Mouse (Mus musculus): ENCODE data around the gene Gm3045. TPM values are rescaled to one million over a fixed set of nuclear protein-coding genes. Genes with fewer than 3 reads are reported as not detected.

Gene Gm3045
- total and polyA plus RNA-seq, 3 experiments: not detected

GRCm38 (mm10) chr13:56458001-56458400 is 31.6 kb downstream of the Gm3045 start:
- DNase-seq (ENCODE audit: extremely low read depth): no peak
- no peak overlapping the region for H3K9ac ChIP-seq (ENCODE audit: insufficient read depth, low read depth)
- no peaks in the 10 kb centered on the region for H3K4me1 ChIP-seq (ENCODE audit: control insufficient read depth in 1 of 2, insufficient read depth in 2 of 2)
- no peak overlapping the region for H3K27ac ChIP-seq (ENCODE audit: insufficient read depth, low read depth)
- dilution Hi-C loops (cut with MboI; ENCODE audit: extremely low pct_ligation_motif_present, extremely low pct_unique_long_range_greater_than_20kb, low sequenced_read_pairs): no loop called here
- H3K4me3 ChIP-seq (replicated peaks in 1 of 3; ENCODE audit: low read depth in 2 of 3, low read length in 2 of 3, poor library complexity in 1 of 3): no peak overlapping the region
- H3K79me2 ChIP-seq (replicated peaks; ENCODE audit: control insufficient read depth, extremely low read depth, insufficient read depth, poor library complexity, severe bottlenecking): no peaks in the 10 kb centered on the region
- peaks cover 88% of the 10 kb centered on the region for H3K27me3 ChIP-seq (replicated peaks)
- no peak for TF ChIP-seq TCF12 (IDR thresholded peaks at IDR 0.05; ENCODE audit: low read depth, low read length)
- no peak for TF ChIP-seq ZMIZ1 (IDR thresholded peaks at IDR 0.05; ENCODE audit: low read depth, low read length)
- TF ChIP-seq RCOR1 (conservative IDR thresholded peaks at IDR 0.05; ENCODE audit: low read depth, low read length): no peak
- no peak for TF ChIP-seq MAFK (IDR thresholded peaks at IDR 0.05; ENCODE audit: insufficient replicate concordance, low read length)
- H3K36me3 ChIP-seq (replicated peaks in 1 of 2; ENCODE audit: control insufficient read depth in 1 of 2, insufficient read depth in 1 of 2, low read length in 1 of 2): no peaks in the 10 kb centered on the region
- no peaks in the 10 kb centered on the region for H3K9me3 ChIP-seq (replicated peaks; ENCODE audit: low read length)
- in situ Hi-C loops (cut with MboI; ENCODE audit: low pct_ligation_motif_present, low pct_unique_long_range_greater_than_20kb, low sequenced_read_pairs): no loop called here
- no peak overlapping the region for H3K4me2 ChIP-seq (ENCODE audit: insufficient read depth, low read depth, poor library complexity, severe bottlenecking)

- no peaks in the 10 kb centered on the region for H3K9me3 ChIP-seq (replicated peaks; ENCODE audit: low read length)
- in situ Hi-C loops (cut with MboI; ENCODE audit: low pct_ligation_motif_present, low pct_unique_long_range_greater_than_20kb, low sequenced_read_pairs): no loop called here
- H3K4me3 ChIP-seq (replicated peaks in 1 of 3; ENCODE audit: low read depth in 2 of 3, low read length in 2 of 3, poor library complexity in 1 of 3): no peak overlapping the region
- TF ChIP-seq RAD21 (IDR thresholded peaks at IDR 0.05; ENCODE audit: low read depth, low read length): no peak
- no peak for TF ChIP-seq JUN (IDR thresholded peaks at IDR 0.05; ENCODE audit: insufficient read depth, low read depth, low read length)
- no peak for TF ChIP-seq RCOR1 (conservative IDR thresholded peaks at IDR 0.05; ENCODE audit: low read depth, low read length)
- no peak for TF ChIP-seq ETS1 (conservative IDR thresholded peaks at IDR 0.05; ENCODE audit: low read depth, low read length)
- TF ChIP-seq GABPA (IDR thresholded peaks at IDR 0.05; ENCODE audit: insufficient replicate concordance, low read depth, low read length): no peak
- TF ChIP-seq ZMIZ1 (IDR thresholded peaks at IDR 0.05; ENCODE audit: low read depth, low read length): no peak
- TF ChIP-seq USF2 (conservative IDR thresholded peaks at IDR 0.05; ENCODE audit: low read depth, low read length): no peak
- no peak for TF ChIP-seq POLR2A (IDR thresholded peaks at IDR 0.05; ENCODE audit: low read depth, low read length)
- no peak for TF ChIP-seq UBTF (IDR thresholded peaks at IDR 0.05; ENCODE audit: low read depth, low read length)
- TF ChIP-seq MAX (IDR thresholded peaks at IDR 0.05; ENCODE audit: low read length): no peak
- TF ChIP-seq ZKSCAN1 (IDR thresholded peaks at IDR 0.05; ENCODE audit: borderline replicate concordance, low read depth, low read length): no peak
- no peak for TF ChIP-seq ZNF384 (IDR thresholded peaks at IDR 0.05; ENCODE audit: low read depth, low read length)
- no peaks in the 10 kb centered on the region for H3K36me3 ChIP-seq (replicated peaks in 1 of 2; ENCODE audit: control insufficient read depth in 1 of 2, insufficient read depth in 1 of 2, low read length in 1 of 2)
- no peak overlapping the region for H3K27ac ChIP-seq (ENCODE audit: insufficient read depth, low read depth)
- dilution Hi-C loops (cut with MboI; ENCODE audit: extremely low pct_ligation_motif_present, extremely low pct_unique_long_range_greater_than_20kb, low sequenced_read_pairs): no loop called here
- no peaks in the 10 kb centered on the region for H3K4me1 ChIP-seq (ENCODE audit: control insufficient read depth in 1 of 2, insufficient read depth in 2 of 2)
- H3K9ac ChIP-seq (ENCODE audit: insufficient read depth, low read depth): no peak overlapping the region
- H3K79me2 ChIP-seq (replicated peaks; ENCODE audit: control insufficient read depth, extremely low read depth, insufficient read depth, poor library complexity, severe bottlenecking): no peaks in the 10 kb centered on the region
- peaks cover 86% of the 10 kb centered on the region for H3K27me3 ChIP-seq (replicated peaks)
- H3K4me2 ChIP-seq (ENCODE audit: insufficient read depth, low read depth, poor library complexity, severe bottlenecking): no peak overlapping the region
- DNase-seq (ENCODE audit: extremely low read depth): no peak
Measured at GRCm38 (mm10) chr13:56461460-56461859, 35.1 kb downstream of the Gm3045 start.

- no peak for DNase-seq (ENCODE audit: extremely low read depth)
- Histone ChIP-seq H3K27ac (ENCODE audit: insufficient read depth, low read depth) (no peak overlapping the region), H3K4me3 (replicated peaks in 1 of 3; ENCODE audit: low read depth in 2 of 3, low read length in 2 of 3, poor library complexity in 1 of 3) (no peak overlapping the region), H3K27me3 (replicated peaks) (peaks cover 87% of the 10 kb centered on the region), H3K4me2 (ENCODE audit: insufficient read depth, low read depth, poor library complexity, severe bottlenecking) (no peak overlapping the region), H3K36me3 (replicated peaks in 1 of 2; ENCODE audit: control insufficient read depth in 1 of 2, insufficient read depth in 1 of 2, low read length in 1 of 2) (no peaks in the 10 kb centered on the region), H3K9me3 (replicated peaks; ENCODE audit: low read length) (no peaks in the 10 kb centered on the region), H3K79me2 (replicated peaks; ENCODE audit: control insufficient read depth, extremely low read depth, insufficient read depth, poor library complexity, severe bottlenecking) (no peaks in the 10 kb centered on the region), H3K4me1 (ENCODE audit: control insufficient read depth in 1 of 2, insufficient read depth in 2 of 2) (no peaks in the 10 kb centered on the region), H3K9ac (ENCODE audit: insufficient read depth, low read depth) (no peak overlapping the region)
- TF ChIP-seq IRF4 (IDR thresholded peaks at IDR 0.05; ENCODE audit: low read depth, low read length) (no peak), NRF1 (IDR thresholded peaks at IDR 0.05; ENCODE audit: low read depth, low read length) (no peak), ZC3H11A (IDR thresholded peaks at IDR 0.05; ENCODE audit: low read depth, low read length) (no peak), PAX5 (IDR thresholded peaks at IDR 0.05; ENCODE audit: low read length) (no peak)
- in situ Hi-C loops (cut with MboI; ENCODE audit: low pct_ligation_motif_present, low pct_unique_long_range_greater_than_20kb, low sequenced_read_pairs) (no loop called here), dilution Hi-C loops (cut with MboI; ENCODE audit: extremely low pct_ligation_motif_present, extremely low pct_unique_long_range_greater_than_20kb, low sequenced_read_pairs) (no loop called here)
Measured at GRCm38 (mm10) chr13:56462791-56463190, 36.4 kb downstream of the Gm3045 start.
